Mouse (Mus musculus): ENCODE data around the gene Cox8a.

GRCm38 (mm10) chr19:7192561-7192967, 24.9 kb downstream of the Cox8a start:
- no peak for TF ChIP-seq CTCF (IDR thresholded peaks at IDR 0.05; ENCODE audit: control insufficient read depth, insufficient read depth, insufficient replicate concordance, low read depth, low read length)
- TF ChIP-seq POLR2A (IDR thresholded peaks at IDR 0.05; ENCODE audit: control insufficient read depth, low read depth, low read length): no peak
